Mouse (Mus musculus): ENCODE data around the gene Matk.
A peak's percentile ranks its signal among the peaks of the same experiment; 100 is the strongest.
"Not testable (repeated sequence)": the region's sequence is repeated elsewhere in the genome, so short reads cannot be mapped to it uniquely, and the experiment has no call there.

The Matk gene

GRCm38 (mm10) chr10:81252424-81253419 is at the start of gene Matk:
TSS of gene Matk (plus strand) at chr10:81252935.
- peak; percentile 65 to 77 for DNase-seq

DNA sequence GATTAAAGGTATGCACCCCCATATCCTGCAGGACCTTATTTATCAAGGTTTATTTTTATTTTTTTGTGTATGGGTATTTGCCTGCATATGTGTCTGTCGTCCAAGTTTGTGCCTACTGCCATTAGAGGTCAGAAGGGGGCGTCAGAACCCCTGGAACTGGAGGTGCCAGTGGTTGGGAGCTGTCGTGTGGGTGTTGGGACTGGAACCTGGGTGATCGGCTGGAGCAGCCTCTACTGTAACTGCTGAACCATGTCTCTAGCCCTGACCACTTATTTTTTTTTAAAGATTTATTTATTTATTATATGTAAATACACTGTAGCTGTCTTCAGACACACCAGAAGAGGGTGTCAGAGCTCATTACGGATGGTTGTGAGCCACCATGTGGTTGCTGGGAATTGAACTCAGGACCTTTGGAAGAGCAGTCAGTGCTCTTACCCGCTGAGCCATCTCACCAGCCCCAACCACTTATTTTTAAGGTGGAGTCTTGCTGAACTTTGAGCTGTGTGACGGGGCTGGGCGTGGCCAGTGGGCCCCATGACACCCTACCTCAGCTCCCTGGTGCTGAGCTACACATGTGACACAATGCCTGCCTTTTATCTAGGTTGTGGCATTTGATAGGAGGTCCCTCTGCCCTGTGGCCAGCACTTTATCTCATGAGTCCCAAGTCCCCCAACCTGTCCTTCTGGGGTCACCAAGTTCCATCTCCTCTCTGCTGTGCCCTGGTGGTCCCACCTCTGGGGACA is 49.6 kb upstream of the Matk start:
- no peak for DNase-seq

DNA sequence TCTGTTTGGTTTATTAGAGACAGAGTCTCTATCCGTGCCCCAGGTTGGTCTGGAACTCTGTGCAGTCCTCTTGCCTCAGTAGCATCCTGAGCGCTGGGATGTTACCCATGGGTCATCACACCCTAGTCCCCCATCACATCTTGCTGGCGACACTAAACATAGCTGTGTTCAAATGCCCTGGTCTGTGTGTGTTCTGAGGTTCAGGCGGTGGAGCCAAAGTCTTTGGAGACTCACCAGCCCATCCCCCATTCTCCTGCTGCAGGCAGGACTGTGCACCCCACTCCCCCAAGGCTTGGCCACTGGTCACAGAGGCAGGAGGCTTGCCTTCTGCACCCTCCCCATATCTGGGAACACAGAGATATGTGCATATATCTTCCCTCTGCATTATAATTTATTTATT is 48.6 kb upstream of the Matk start:
- DNase-seq: no peak

DNA sequence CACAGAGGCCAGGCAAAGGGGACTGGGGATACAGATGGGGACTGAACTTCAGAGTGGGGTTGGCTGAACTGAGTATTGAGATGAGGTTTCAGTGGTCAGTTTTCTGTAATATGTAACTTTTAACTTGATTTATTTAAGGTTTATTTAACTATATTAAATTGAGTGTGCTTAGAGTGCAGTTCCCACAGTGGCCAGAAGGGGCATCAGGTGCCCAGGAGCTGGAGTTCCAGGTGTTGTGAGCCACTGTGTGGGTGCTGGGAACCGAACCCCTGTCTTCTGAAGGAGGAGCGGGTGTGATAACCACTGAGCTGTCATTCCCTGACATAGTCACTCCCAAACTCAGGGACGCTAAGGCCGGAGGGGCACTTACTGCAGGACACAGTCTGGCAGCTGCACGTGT is 42.6 kb upstream of the Matk start:
- DNase-seq: no peak

GRCm38 (mm10) chr10:81216260-81216659 is 36.5 kb upstream of the Matk start:
- DNase-seq: no peak

GRCm38 (mm10) chr10:81216810-81217209 is 35.9 kb upstream of the Matk start:
- no peak for DNase-seq

GRCm38 (mm10) chr10:81217267-81217666 is 35.5 kb upstream of the Matk start:
- DNase-seq: peak in 1 of 2 experiments; percentile 34

GRCm38 (mm10) chr10:81217964-81218363 is 34.8 kb upstream of the Matk start:
- peak; percentile 72 to 76 for DNase-seq

DNA sequence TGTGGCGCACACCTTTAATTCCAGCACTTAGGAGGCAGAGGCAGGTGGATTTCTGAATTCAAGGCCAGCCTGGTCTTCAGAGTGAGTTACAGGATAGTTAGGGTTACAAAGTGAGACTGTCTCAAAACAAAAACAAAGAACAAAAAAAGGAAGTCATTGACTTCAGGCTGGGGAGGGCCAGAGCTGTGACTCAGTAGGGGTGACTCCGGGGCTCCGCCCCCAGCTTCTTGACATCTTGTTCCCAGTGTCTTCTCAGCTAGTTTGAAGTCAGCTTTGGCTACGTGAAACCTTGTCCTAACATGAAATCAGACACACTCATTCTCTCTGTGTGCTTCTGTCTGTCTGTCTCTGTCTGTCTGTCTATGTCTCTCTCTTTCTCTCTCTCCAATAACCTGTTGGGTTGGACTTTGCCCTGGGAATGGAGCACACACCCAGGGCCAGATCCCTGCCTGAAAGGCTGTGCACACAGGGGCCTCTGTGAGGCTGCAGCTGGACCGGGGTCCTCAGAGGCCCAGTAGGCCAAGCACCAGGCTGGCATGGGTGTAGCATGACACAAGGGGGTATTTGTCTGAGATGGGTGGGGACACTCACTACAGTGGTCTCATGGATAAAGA is 31.2 kb upstream of the Matk start:
- no peak for DNase-seq

- DNase-seq: not testable (repeated sequence)
Measured at GRCm38 (mm10) chr10:81223731-81224130, 29.0 kb upstream of the Matk start.

DNA sequence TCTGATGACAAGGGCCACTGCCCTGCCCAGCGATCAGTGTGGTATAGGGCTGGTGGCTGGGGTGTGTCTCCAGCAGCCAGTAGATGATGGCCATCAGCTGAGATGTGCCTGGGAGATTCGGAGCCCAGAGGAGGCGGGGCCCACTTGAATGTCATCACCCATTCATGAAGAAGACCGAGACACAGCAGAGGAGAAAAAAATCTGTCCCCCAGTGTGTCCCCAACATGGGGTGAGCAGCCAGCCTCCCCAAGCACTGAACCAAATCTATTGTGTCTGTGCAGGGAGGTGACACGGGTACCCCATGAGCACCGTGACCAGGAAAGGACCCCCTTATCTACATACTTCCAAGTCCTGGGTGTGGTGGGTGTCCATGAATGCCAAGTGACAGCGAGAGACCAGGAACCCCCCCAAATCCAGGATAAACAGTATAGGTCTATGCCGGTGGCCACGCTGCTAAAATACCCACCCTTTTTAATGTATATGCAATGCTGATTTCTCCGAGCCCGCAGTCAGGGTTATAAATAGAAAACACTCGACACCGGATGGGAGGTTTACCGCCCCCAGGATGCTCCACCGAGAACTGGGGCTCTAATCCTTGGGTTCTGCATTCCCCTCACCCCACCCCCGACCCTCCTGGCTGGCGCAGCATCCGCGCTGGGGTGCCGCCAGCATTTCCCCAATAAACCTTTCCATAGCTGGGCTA is 22.8 kb upstream of the Matk start:
- DNase-seq: peak in 1 of 2 experiments; percentile 42

GRCm38 (mm10) chr10:81230438-81231332 is 22.1 kb upstream of the Matk start, which contains the start of gene Atcay:
TSS of gene Atcay (minus strand) at chr10:81230833.
- peak in 1 of 2 experiments; percentile 55 for DNase-seq

DNA sequence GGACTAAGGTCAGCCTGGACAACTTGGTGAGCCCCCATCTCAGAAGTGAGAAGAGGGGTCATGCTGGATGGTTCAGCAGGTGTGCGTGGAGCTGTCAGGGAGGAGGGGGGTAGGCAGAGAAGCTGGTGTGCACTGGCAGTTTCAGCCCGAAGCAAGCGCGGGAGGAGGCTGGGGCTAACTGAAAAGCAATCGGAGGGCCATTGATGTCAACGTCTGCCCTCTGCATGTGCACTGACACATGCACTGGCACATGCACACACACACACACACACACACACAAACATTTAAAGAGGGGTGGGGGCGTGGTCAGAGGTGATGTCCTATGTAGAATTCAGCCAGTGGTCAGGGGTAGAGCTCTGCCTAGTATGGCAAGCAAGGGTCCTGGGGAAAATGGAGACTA is 21.3 kb upstream of the Matk start:
- DNase-seq: no peak

DNA sequence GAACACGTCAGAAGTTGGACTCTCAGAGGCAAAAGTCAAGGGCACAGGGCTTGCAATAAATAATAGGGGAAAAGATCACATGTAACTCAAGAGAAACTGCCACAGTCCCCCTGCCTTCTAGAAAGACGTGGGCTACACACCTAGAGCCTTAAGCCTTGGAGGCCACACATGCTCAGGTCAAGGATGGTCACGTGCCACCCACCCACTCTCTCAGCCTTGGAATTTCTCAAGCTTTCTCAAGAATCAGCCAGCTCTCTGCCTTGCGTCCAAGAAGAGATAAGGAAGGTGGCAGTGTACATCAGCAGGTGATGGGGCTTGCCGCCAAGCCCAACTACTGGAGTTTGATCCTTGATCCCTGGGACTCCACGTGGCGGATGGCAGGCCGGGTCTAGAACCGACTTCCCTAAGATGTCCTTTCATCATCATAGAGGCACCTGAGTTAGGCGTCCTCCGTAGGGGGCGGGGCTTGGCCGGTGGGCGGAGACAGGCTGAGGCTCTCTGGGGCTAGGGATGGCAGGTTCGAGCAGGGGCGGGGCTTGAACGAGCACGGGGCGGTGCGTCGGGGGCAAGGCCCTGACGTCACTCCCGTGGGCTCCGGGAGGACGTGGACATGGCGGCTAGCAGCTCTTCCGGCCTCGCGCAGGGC is 20.0 kb upstream of the Matk start, which contains the start of gene Zfr2:
Zfr2 (plus strand) TSS at position 576 of the 646 bp plus-strand sequence.
- peak; percentile 90 to 92 for DNase-seq

GRCm38 (mm10) chr10:81233226-81233585 is 19.5 kb upstream of the Matk start:
- no peak for DNase-seq

GRCm38 (mm10) chr10:81234206-81234605 is 18.5 kb upstream of the Matk start:
- DNase-seq: no peak

GRCm38 (mm10) chr10:81236471-81237268 is 16.1 kb upstream of the Matk start:
- DNase-seq: no peak

DNA sequence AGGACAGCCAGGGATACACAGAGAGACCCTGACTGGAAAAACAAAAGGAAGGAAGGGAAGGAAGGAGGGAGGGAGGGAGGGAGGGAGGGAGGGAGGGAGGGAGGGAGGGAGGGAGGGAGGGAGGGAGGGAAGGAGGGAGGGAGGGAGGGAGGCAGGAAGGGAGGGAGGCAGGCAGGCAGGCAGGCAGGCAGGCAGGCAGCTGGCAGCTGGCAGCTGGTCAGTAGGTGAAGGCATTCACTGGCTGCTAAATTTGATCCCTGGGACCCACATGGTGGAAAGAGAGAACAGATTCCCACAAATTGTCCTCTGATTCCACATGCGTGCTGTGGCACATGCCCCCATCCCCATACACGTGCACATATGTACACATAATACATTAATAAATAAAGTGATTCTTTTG is 14.1 kb upstream of the Matk start:
- DNase-seq: no peak

DNA sequence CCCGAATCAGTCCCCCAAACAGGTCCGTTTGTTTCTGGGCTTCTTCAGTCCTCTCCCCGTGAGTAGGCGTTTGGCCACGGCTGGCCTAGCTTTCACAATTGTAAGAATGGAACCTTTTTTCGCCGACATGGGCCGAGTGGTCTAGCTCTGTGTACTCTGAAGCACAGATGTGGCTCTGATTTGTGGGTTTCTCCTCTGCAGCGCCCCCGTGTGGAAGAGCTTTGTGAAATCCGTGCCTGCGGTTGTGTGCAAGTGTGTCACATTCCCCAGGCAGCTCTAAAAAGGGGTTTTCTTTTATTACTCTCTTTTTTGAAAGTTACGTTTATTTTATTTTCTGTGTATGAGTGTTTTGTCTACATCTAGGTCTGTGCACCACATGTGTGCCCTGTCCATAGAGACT is 11.9 kb upstream of the Matk start:
- peak; percentile 67 to 74 for DNase-seq

- peak in 1 of 2 experiments; percentile 56 for DNase-seq
Measured at GRCm38 (mm10) chr10:81242021-81242420, 10.7 kb upstream of the Matk start.

Data from thymus, postnatal 36 days (tissue).